ENCODE assay signal across 8 mouse cellular contexts in the genomic region with DNA sequence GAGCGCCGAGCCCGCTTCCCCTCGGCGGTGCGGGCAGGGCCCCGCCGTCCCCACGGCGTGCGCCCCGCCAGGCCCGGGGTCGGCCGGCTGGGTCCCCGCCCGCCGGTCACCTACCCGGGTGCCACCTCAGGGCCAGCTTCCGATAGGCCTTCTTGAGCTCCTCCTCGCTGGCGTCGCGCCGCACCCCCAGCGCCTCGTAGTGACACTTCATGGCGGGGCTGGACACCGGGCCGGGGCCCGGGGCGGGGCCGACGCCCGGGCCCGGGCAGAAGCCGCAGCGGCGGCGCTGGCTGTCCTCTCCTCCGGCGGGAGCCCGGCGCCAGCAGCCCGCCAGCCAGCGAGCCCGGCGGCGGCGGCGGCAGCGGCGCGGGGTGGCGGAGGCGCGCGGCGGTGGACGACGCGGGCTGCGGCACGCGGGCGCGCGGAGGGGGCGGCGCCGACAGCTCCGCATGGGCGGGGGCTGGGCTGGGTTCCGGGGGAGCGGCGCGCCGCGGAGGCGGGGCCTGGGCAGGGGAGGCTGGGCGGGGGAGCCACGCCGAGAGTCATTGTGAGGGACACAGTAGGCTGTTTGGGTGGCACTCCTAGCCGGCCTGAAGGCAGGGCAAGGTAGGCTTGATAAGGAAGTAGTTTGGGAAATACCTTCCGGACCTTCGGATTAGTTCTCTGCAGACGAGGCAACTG. TPM values are rescaled to one million over a fixed set of nuclear protein-coding genes. Genes with fewer than 3 reads are reported as not detected.
DNase-seq lines count a peak whose midpoint lies in the region; ATAC-seq and TF ChIP-seq lines count a peak whose summit lies in the region.

A gene (minus strand): TSS at position 366 of the 681 bp plus-strand sequence.

- under 1% methylated on average over 66 of the region's 87 CpGs for WGBS in intestine, postnatal 0 days
- under 1% methylated on average over 59 of the region's 87 CpGs for WGBS in limb, embryonic 13.5 days
- under 1% methylated on average over 52 of the region's 87 CpGs for WGBS in midbrain, embryonic 15.5 days

- no peaks in the 10 kb centered on the region for H3K9me3 ChIP-seq in intestine, postnatal 0 days (ENCODE audit: control insufficient read depth)
- H3K9me3 ChIP-seq in limb, embryonic 13.5 days = no peaks in the 10 kb centered on the region
- no peaks in the 10 kb centered on the region for H3K9me3 ChIP-seq in midbrain, embryonic 15.5 days

- peak within 1 kb of the TSS; percentile 82 for H3K9ac ChIP-seq in intestine, postnatal 0 days (ENCODE audit: low read depth, low read length)
- peak within 1 kb of the TSS; percentile 87 for H3K9ac ChIP-seq in limb, embryonic 13.5 days
- H3K9ac ChIP-seq in midbrain, embryonic 15.5 days = peak within 1 kb of the TSS; percentile 74

- H3K27me3 ChIP-seq in intestine, postnatal 0 days (replicated peaks; ENCODE audit: control insufficient read depth, insufficient read depth, low read length) = no peaks in the 10 kb centered on the region
- H3K27me3 ChIP-seq in limb, embryonic 13.5 days = no peaks in the 10 kb centered on the region
- H3K27me3 ChIP-seq in midbrain, embryonic 15.5 days (replicated peaks) = no peaks in the 10 kb centered on the region

- H3K36me3 ChIP-seq in intestine, postnatal 0 days (ENCODE audit: control insufficient read depth, insufficient read depth) = peaks cover 3% of the 10 kb centered on the region; the same call in 1 of the 2 replicates
- peaks cover 8% of the 10 kb centered on the region for H3K36me3 ChIP-seq in limb, embryonic 13.5 days
- no peaks in the 10 kb centered on the region for H3K36me3 ChIP-seq in midbrain, embryonic 15.5 days (replicated peaks)

- H3K27ac ChIP-seq in intestine, postnatal 0 days (ENCODE audit: low read depth, low read length) = peak within 1 kb of the TSS; percentile 87
- H3K27ac ChIP-seq in limb, embryonic 13.5 days = peak within 1 kb of the TSS; percentile 67; the same call in 1 of the 2 replicates
- peak within 1 kb of the TSS; percentile 85 for H3K27ac ChIP-seq in midbrain, embryonic 15.5 days

- peak; percentile 80 for DNase-seq in 3134 (ENCODE audit: extremely low read depth, insufficient read length, low spot score)
- DNase-seq in adrenal gland, postnatal 10 days = peak; percentile 95
- DNase-seq in embryo, embryonic 9.5 days (ENCODE audit: extremely low spot score) = peak; percentile 83
- peak; percentile 78 to 89 for DNase-seq in gastrocnemius, postnatal 4 days (ENCODE audit: low spot score in 2 of 2)
- DNase-seq in spleen, adult 18-20 months = peak; percentile 77 to 88

- TF ChIP-seq CTCF in intestine, postnatal 0 days (IDR thresholded peaks at IDR 0.05; ENCODE audit: low read depth) = no peak

- ATAC-seq in intestine, postnatal 0 days = peak; percentile 95
- peak; percentile 95 for ATAC-seq in limb, embryonic 13.5 days (ENCODE audit: low FRiP score, low read depth)
- peak; percentile 96 for ATAC-seq in midbrain, embryonic 15.5 days (replicated peaks)

- H3K4me1 ChIP-seq in intestine, postnatal 0 days (replicated peaks; ENCODE audit: control insufficient read depth, insufficient read depth, low read length) = 0 out of 2 replicates have a peak, but pooled peaks cover 3% of the 10 kb centered on the region
- H3K4me1 ChIP-seq in limb, embryonic 13.5 days = peaks cover 14% of the 10 kb centered on the region
- peaks cover 21% of the 10 kb centered on the region for H3K4me1 ChIP-seq in midbrain, embryonic 15.5 days

- H3K4me3 ChIP-seq in intestine, postnatal 0 days (ENCODE audit: low read depth, low read length) = peak within 1 kb of the TSS; percentile 85
- peak within 1 kb of the TSS; percentile 87 for H3K4me3 ChIP-seq in limb, embryonic 13.5 days
- H3K4me3 ChIP-seq in midbrain, embryonic 15.5 days = peak within 1 kb of the TSS; percentile 76

- peak within 1 kb of the TSS; percentile 93 for H3K4me2 ChIP-seq in intestine, postnatal 0 days (replicated peaks; ENCODE audit: low read depth)
- peak within 1 kb of the TSS; percentile 89 for H3K4me2 ChIP-seq in limb, embryonic 13.5 days (replicated peaks)
- peak within 1 kb of the TSS; percentile 74 for H3K4me2 ChIP-seq in midbrain, embryonic 15.5 days

RNA-seq across cellular contexts. Expression of the gene that starts here (rescaled TPM):
- total RNA-seq in adrenal gland, postnatal 10 days (2021) = 10 to 100 TPM; 27.1 to 39.7 TPM
- 10 to 100 TPM; 20.9 to 26.1 TPM for total RNA-seq in gastrocnemius, postnatal 4 days (2021)
- polyA plus RNA-seq in intestine, postnatal 0 days (2015; fragmentation: Nextera tagmentation; extraction: Ambion mirVana) = 9.3 and 10.4 TPM in 2 replicates
- 12.1 and 12.3 TPM in 2 replicates for polyA plus RNA-seq in limb, embryonic 13.5 days (2015; fragmentation: Nextera tagmentation; extraction: Ambion mirVana)
- 10.8 and 11.2 TPM in 2 replicates for polyA plus RNA-seq in midbrain, embryonic 15.5 days (2015; fragmentation: Nextera tagmentation; extraction: Ambion mirVana)

Comparison
In these comparisons a context has a peak if more than half of its experiments do, and no peak if none do; other contexts are left out.
1. Peak in every context shown above with its lines: DNase-seq, ATAC-seq, H3K4me3 ChIP-seq and H3K27ac ChIP-seq.